Mouse (Mus musculus): ENCODE data around the gene Pitx3.
"Not testable (repeated sequence)": the region's sequence is repeated elsewhere in the genome, so short reads cannot be mapped to it uniquely, and the experiment has no call there.

Gene Pitx3

GRCm38 (mm10) chr19:46131694-46132525 is 16.2 kb downstream of the Pitx3 start, which contains the start of gene Elovl3:
Elovl3 (plus strand) TSS chr19:46131897.
- no peak for DNase-seq (ENCODE audit: low spot score)

- no peak for DNase-seq (ENCODE audit: low spot score)
Measured at GRCm38 (mm10) chr19:46131283-46131682, 16.8 kb downstream of the Pitx3 start.

GRCm38 (mm10) chr19:46129737-46130136 is 18.4 kb downstream of the Pitx3 start:
- DNase-seq (ENCODE audit: low spot score): not testable (repeated sequence)

GRCm38 (mm10) chr19:46126301-46126700 is 21.8 kb downstream of the Pitx3 start:
- no peak for DNase-seq (ENCODE audit: low spot score)

GRCm38 (mm10) chr19:46124651-46125050 is 23.5 kb downstream of the Pitx3 start:
- DNase-seq (ENCODE audit: low spot score): no peak

- no peak for DNase-seq (ENCODE audit: low spot score)
Measured at GRCm38 (mm10) chr19:46123876-46124275, 24.2 kb downstream of the Pitx3 start.

GRCm38 (mm10) chr19:46120872-46121271 is 27.3 kb downstream of the Pitx3 start:
- DNase-seq (ENCODE audit: low spot score): no peak

- DNase-seq (ENCODE audit: low spot score): no peak
Measured at GRCm38 (mm10) chr19:46119458-46119857, 28.7 kb downstream of the Pitx3 start.

- no peak for DNase-seq (ENCODE audit: low spot score)
Measured at GRCm38 (mm10) chr19:46114617-46115016, 33.5 kb downstream of the Pitx3 start.

GRCm38 (mm10) chr19:46110781-46111180 is 37.3 kb downstream of the Pitx3 start:
- DNase-seq (ENCODE audit: low spot score): no peak

- no peak for DNase-seq (ENCODE audit: low spot score)
Measured at GRCm38 (mm10) chr19:46110214-46110613, 37.9 kb downstream of the Pitx3 start.

GRCm38 (mm10) chr19:46104187-46104557 is 44.0 kb downstream of the Pitx3 start:
- no peak for DNase-seq (ENCODE audit: low spot score)

GRCm38 (mm10) chr19:46103437-46104186 is 44.5 kb downstream of the Pitx3 start:
- no peak for DNase-seq (ENCODE audit: low spot score)

- DNase-seq (ENCODE audit: low spot score): no peak
Measured at GRCm38 (mm10) chr19:46099561-46099960, 48.6 kb downstream of the Pitx3 start.

GRCm38 (mm10) chr19:46096396-46096795 is 51.7 kb downstream of the Pitx3 start:
- no peak for DNase-seq (ENCODE audit: low spot score)

GRCm38 (mm10) chr19:46095291-46095690 is 52.8 kb downstream of the Pitx3 start:
- no peak for DNase-seq (ENCODE audit: low spot score)

- no peak for DNase-seq (ENCODE audit: low spot score)
Measured at GRCm38 (mm10) chr19:46094144-46094543, 54.0 kb downstream of the Pitx3 start.

GRCm38 (mm10) chr19:46091641-46092040 is 56.5 kb downstream of the Pitx3 start:
- no peak for DNase-seq (ENCODE audit: low spot score)

- no peak for DNase-seq (ENCODE audit: low spot score)
Measured at GRCm38 (mm10) chr19:46087871-46088270, 60.3 kb downstream of the Pitx3 start.

- DNase-seq (ENCODE audit: low spot score): no peak
Measured at GRCm38 (mm10) chr19:46086337-46086736, 61.8 kb downstream of the Pitx3 start.

All from left cerebral cortex, adult 11 months (tissue).